Mouse (Mus musculus) testis, adult 2 months (tissue): Measurements from ENCODE around the gene Nrp1.

ENCODE experiments used
- CTCF ChIP-seq: fragments of 200-500 bp; IDR thresholded peaks from 2 replicates; pipeline ENCODE4 v1.5.1; 2012; ENCODE audit warnings: low read depth, mild to moderate bottlenecking, inconsistent platforms, low read length, moderate library complexity; ENCODE audit not compliant: control insufficient read depth, insufficient read depth, insufficient replicate concordance
- POLR2A ChIP-seq: fragments of 200-500 bp; IDR thresholded peaks from 2 replicates; pipeline ENCODE4 v1.6.1; 2012; ENCODE audit warnings: low read depth, mild to moderate bottlenecking, inconsistent platforms, low read length, moderate library complexity; ENCODE audit not compliant: control insufficient read depth

DNA sequence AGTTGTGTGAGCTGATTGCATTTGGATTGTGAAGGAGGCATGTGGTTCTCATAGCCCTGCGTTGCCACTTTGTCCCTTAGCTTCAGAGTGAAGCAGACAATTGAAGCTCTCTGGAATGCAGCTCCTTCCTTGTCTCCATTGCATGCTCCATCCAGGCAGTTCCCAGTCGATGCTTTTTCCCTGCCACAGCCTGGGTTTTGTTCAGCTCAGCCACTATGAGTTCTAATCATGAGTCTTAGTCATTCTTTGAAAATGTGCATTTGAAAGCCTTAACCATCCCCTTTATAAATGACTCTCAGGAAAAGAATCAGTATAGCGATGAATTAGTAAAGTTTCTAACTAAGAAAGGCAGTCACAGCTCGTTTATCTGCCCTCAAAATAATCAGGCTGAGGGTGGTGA, 87.2 kb downstream of the Nrp1 start:
- no peak for TF ChIP-seq CTCF
- no peak for TF ChIP-seq POLR2A
